Mouse (Mus musculus) embryonic facial prominence, embryonic 14.5 days (tissue): ENCODE measurements at regions not wholly inside any gene's neighbourhood (a gene's known extent, or its start where the extent isn't known, plus 50 kb on each side); places are given as distances from the start of the nearest gene placed in this dataset.

ENCODE experiments used
- ATAC-seq: fragments of 200-750 bp; cut with Nextera tagmentation; 2 replicates; pipeline ENCODE4 v1.8.0; 2017; ENCODE audit warnings: low read depth, moderate number of reproducible peaks, moderate TSS enrichment
- DNase-seq: peaks from one replicate; pipeline ENCODE4 v3.0.0-alpha.2; 2015; ENCODE audit warnings: low spot score
- H3K27ac ChIP-seq: fragments of 300-500 bp; sonication (generic); replicated peaks from 2 replicates; pipeline ENCODE4 v1.5.1; 2014; ENCODE audit warnings: low read depth, mild to moderate bottlenecking, low read length, moderate library complexity
- H3K27me3 ChIP-seq: fragments of 300-500 bp; sonication (generic); replicated peaks from 2 replicates; pipeline ENCODE4 v1.6.1; 2014; ENCODE audit warnings: low read length; ENCODE audit not compliant: control insufficient read depth, insufficient read depth
- H3K36me3 ChIP-seq: fragments of 300-500 bp; sonication (generic); 2 replicates; pipeline ENCODE4 v1.6.1; 2014; ENCODE audit warnings: low read length, mixed read lengths; ENCODE audit not compliant: control insufficient read depth, insufficient read depth
- H3K4me1 ChIP-seq: fragments of 300-500 bp; sonication (generic); 2 replicates; pipeline ENCODE4 v1.6.1; 2014; ENCODE audit warnings: antibody characterized with exemption, low read length; ENCODE audit not compliant: control insufficient read depth, insufficient read depth
- H3K4me2 ChIP-seq: fragments of 300-500 bp; sonication (generic); 2 replicates; pipeline ENCODE4 v1.6.1; 2014; ENCODE audit warnings: low read depth, mild to moderate bottlenecking, low read length, moderate library complexity, mixed read lengths
- H3K4me3 ChIP-seq: fragments of 300-500 bp; sonication (generic); 2 replicates; pipeline ENCODE4 v1.5.1; 2014; ENCODE audit warnings: low read depth, mild to moderate bottlenecking, low read length
- H3K9ac ChIP-seq: fragments of 300-500 bp; sonication (generic); 2 replicates; pipeline ENCODE4 v1.6.1; 2014; ENCODE audit warnings: low read depth, mild to moderate bottlenecking, low read length, moderate library complexity, mixed read lengths
- H3K9me3 ChIP-seq: fragments of 300-500 bp; sonication (generic); 2 replicates; pipeline ENCODE4 v1.6.1; 2016; ENCODE audit warnings: low read length; ENCODE audit not compliant: control insufficient read depth
- WGBS: fragments of 180-500 bp; shearing (Covaris S2); extraction: QIAGEN DNeasy Blood & Tissue Kit; methylation state at CpG from one replicate; pipeline ENCODE4 v1.1.7; 2014; 5-methylcytosine and 5-hydroxymethylcytosine counted together

- no peak for DNase-seq
- 47% methylated on average over 17 of the region's 17 CpGs for WGBS
- H3K4me1 ChIP-seq: no peaks in the 10 kb centered on the region
- no peak overlapping the region for H3K4me3 ChIP-seq
- H3K27me3 ChIP-seq: no peaks in the 10 kb centered on the region
- no peak for ATAC-seq
- H3K27ac ChIP-seq: no peak overlapping the region
- no peak overlapping the region for H3K9ac ChIP-seq
- H3K4me2 ChIP-seq: no peak overlapping the region
- no peaks in the 10 kb centered on the region for H3K9me3 ChIP-seq
- no peaks in the 10 kb centered on the region for H3K36me3 ChIP-seq
Measured at GRCm38 (mm10) chr10:25118674-25119670, 188.7 kb downstream of the Akap7 start.

- Histone ChIP-seq H3K36me3 (no peaks in the 10 kb centered on the region), H3K27me3 (no peaks in the 10 kb centered on the region), H3K4me2 (no peak overlapping the region), H3K9me3 (no peaks in the 10 kb centered on the region), H3K9ac (no peak overlapping the region), H3K4me1 (no peaks in the 10 kb centered on the region), H3K4me3 (no peak overlapping the region), H3K27ac (no peak overlapping the region)
- ATAC-seq (no peak), DNase-seq (no peak)
- WGBS: 83% methylated on average over 4 of the region's 4 CpGs
Measured at GRCm38 (mm10) chr10:25114316-25114715, 187.0 kb upstream of the Arg1 start.

- Histone ChIP-seq H3K4me3 (no peak overlapping the region), H3K4me1 (no peaks in the 10 kb centered on the region), H3K9me3 (no peaks in the 10 kb centered on the region), H3K9ac (no peak overlapping the region), H3K27me3 (no peaks in the 10 kb centered on the region), H3K27ac (no peak overlapping the region), H3K36me3 (no peaks in the 10 kb centered on the region), H3K4me2 (no peak overlapping the region)
- ATAC-seq (no peak), DNase-seq (no peak)
- WGBS: 60% methylated on average over 12 of the region's 12 CpGs
Measured at GRCm38 (mm10) chr10:25112449-25113171, 185.3 kb upstream of the Arg1 start.

- Histone ChIP-seq H3K4me3 (no peak overlapping the region), H3K36me3 (no peaks in the 10 kb centered on the region), H3K4me1 (no peaks in the 10 kb centered on the region), H3K4me2 (no peak overlapping the region), H3K27me3 (no peaks in the 10 kb centered on the region), H3K27ac (no peak overlapping the region), H3K9me3 (no peaks in the 10 kb centered on the region), H3K9ac (no peak overlapping the region)
- peak; percentile 48 for DNase-seq
- peak; percentile 75; the same call in 1 of the 2 replicates for ATAC-seq
- WGBS: 16% methylated on average over 11 of the region's 11 CpGs
Measured at GRCm38 (mm10) chr10:25111636-25112422, 184.5 kb upstream of the Arg1 start.

GRCm38 (mm10) chr10:25111181-25111580 is 183.9 kb upstream of the Arg1 start:
- no peak overlapping the region for H3K4me2 ChIP-seq
- H3K4me1 ChIP-seq: no peaks in the 10 kb centered on the region
- DNase-seq (no peak), ATAC-seq (no peak)
- no peaks in the 10 kb centered on the region for H3K9me3 ChIP-seq
- no peak overlapping the region for H3K9ac ChIP-seq
- 39% methylated on average over 7 of the region's 7 CpGs for WGBS
- H3K36me3 ChIP-seq: no peaks in the 10 kb centered on the region
- no peak overlapping the region for H3K27ac ChIP-seq
- H3K27me3 ChIP-seq: no peaks in the 10 kb centered on the region
- H3K4me3 ChIP-seq: no peak overlapping the region

GRCm38 (mm10) chr10:25098070-25098469 is 170.8 kb upstream of the Arg1 start:
- ATAC-seq (no peak), DNase-seq (no peak)
- H3K27ac ChIP-seq: no peak overlapping the region
- no peaks in the 10 kb centered on the region for H3K4me1 ChIP-seq
- no peak overlapping the region for H3K4me3 ChIP-seq
- H3K9me3 ChIP-seq: no peaks in the 10 kb centered on the region
- no peak overlapping the region for H3K4me2 ChIP-seq
- no peaks in the 10 kb centered on the region for H3K27me3 ChIP-seq
- H3K9ac ChIP-seq: no peak overlapping the region
- no peaks in the 10 kb centered on the region for H3K36me3 ChIP-seq
- WGBS: 60% methylated on average over 4 of the region's 4 CpGs

GRCm38 (mm10) chr10:25089705-25090386 is 162.6 kb upstream of the Arg1 start:
- no peak for DNase-seq
- no peak overlapping the region for H3K27ac ChIP-seq
- H3K9me3 ChIP-seq: no peaks in the 10 kb centered on the region
- H3K27me3 ChIP-seq: no peaks in the 10 kb centered on the region
- no peaks in the 10 kb centered on the region for H3K4me1 ChIP-seq
- no peak for ATAC-seq
- H3K9ac ChIP-seq: no peak overlapping the region
- no peak overlapping the region for H3K4me3 ChIP-seq
- no peaks in the 10 kb centered on the region for H3K36me3 ChIP-seq
- H3K4me2 ChIP-seq: no peak overlapping the region
- WGBS: 78% methylated on average over 4 of the region's 4 CpGs

GRCm38 (mm10) chr10:25086745-25087144 is 159.5 kb upstream of the Arg1 start:
- no peaks in the 10 kb centered on the region for H3K36me3 ChIP-seq
- no peak overlapping the region for H3K4me2 ChIP-seq
- 0 out of 2 replicates have a peak, but pooled peaks cover 5% of the 10 kb centered on the region for H3K4me1 ChIP-seq
- H3K4me3 ChIP-seq: no peak overlapping the region
- ATAC-seq (no peak), DNase-seq (no peak)
- H3K9ac ChIP-seq: no peak overlapping the region
- no peaks in the 10 kb centered on the region for H3K27me3 ChIP-seq
- no peaks in the 10 kb centered on the region for H3K9me3 ChIP-seq
- no peak overlapping the region for H3K27ac ChIP-seq
- WGBS: 97% methylated on average over 17 of the region's 17 CpGs
